In genomic region chr6:54078269-54078668, GRCm38 (mm10) we compare ENCODE assay signal across 21 mouse cellular contexts. TPM values are rescaled to one million over a fixed set of nuclear protein-coding genes. Genes with fewer than 3 reads are reported as not detected.
DNase-seq lines count a peak whose midpoint lies in the region; ATAC-seq lines count a peak whose summit lies in the region.
"Had no signal": no experiment of that assay in that cellular context is flagged by ENCODE, and none has a peak within 500 bp of the region (broad histone marks: within the 10 kb centered on the region; RNA-seq: fewer than 3 reads in every experiment).

No protein-coding gene starts in this region.

- peak; percentile 49 for DNase-seq in layer of hippocampus, adult 9-11 months
- DNase-seq in layer of hippocampus, adult 18-20 months (ENCODE audit: low spot score in 2 of 2): no peak
- DNase-seq in thymus, postnatal 0 days (ENCODE audit: low spot score): peak; percentile 23
- no peak for DNase-seq in thymus, adult 18-20 months
- DNase-seq in thymus, postnatal 4 days: peak; percentile 17
- no peak for DNase-seq in right cerebral cortex, adult 2 months (ENCODE audit: low spot score in 2 of 2)
- DNase-seq: adrenal gland, adult 8-10 months; B cell, adult 2 months; cerebellum, adult 9-10 months; gastrocnemius, adult 2 months; gastrocnemius, postnatal 36 days; heart, postnatal 10 days; kidney, adult 18-20 months; kidney, postnatal 4 days; liver, embryonic 13.5 days; lung, adult 18-20 months; midbrain, embryonic 14.5 days; spleen, adult 18-20 months had no signal

- ATAC-seq in granulocyte monocyte progenitor cell, adult 5-6 weeks (replicated peaks; ENCODE audit: poor library complexity, severe bottlenecking): peak; percentile 59
- ATAC-seq: forebrain, embryonic 15.5 days had no signal

RNA-seq across cellular contexts. Expression of gene Chn2, which starts 38.9 kb away (rescaled TPM):
- total RNA-seq in layer of hippocampus, adult 18-20 months (2021): 10 to 100 TPM; 17.8 to 22.4 TPM
- 7.5 and 8.4 TPM in 2 replicates for polyA plus RNA-seq in thymus, postnatal 0 days (2015; fragmentation: Nextera tagmentation; extraction: Ambion mirVana)
- total RNA-seq in granulocyte monocyte progenitor cell, adult 5-6 weeks (2014; fragmentation: Nextera tagmentation): 13.6 and 15.2 TPM in 2 replicates
- 8.3 and 11.2 TPM in 2 replicates for total RNA-seq in granulocyte monocyte progenitor cell, adult 5-6 weeks (2017)
- polyA plus RNA-seq: G1E had no signal

Comparison
In these comparisons a context has a peak if more than half of its experiments do, and no peak if none do; other contexts are left out.
1. DNase-seq: peak in layer of hippocampus, adult 9-11 months (single experiment), thymus, postnatal 0 days (single experiment) and thymus, postnatal 4 days (single experiment); none in layer of hippocampus, adult 18-20 months (0 of 2), thymus, adult 18-20 months (0 of 2) and right cerebral cortex, adult 2 months (0 of 2).